ENCODE assay signal across 8 mouse cellular contexts in genomic region chr2:4391678-4392085, GRCm38 (mm10).
DNase-seq lines count a peak whose midpoint lies in the region; ATAC-seq lines count a peak whose summit lies in the region.

No protein-coding gene starts in this region.

- no peak overlapping the region for H3K4me3 ChIP-seq in hindbrain, embryonic 15.5 days
- no peak overlapping the region for H3K4me3 ChIP-seq in hindbrain, embryonic 11.5 days (ENCODE audit: low read depth, low read length)
- no peak overlapping the region for H3K4me3 ChIP-seq in heart, embryonic 11.5 days (ENCODE audit: low read depth, low read length)

- H3K27me3 ChIP-seq in hindbrain, embryonic 15.5 days = no peaks in the 10 kb centered on the region
- no peaks in the 10 kb centered on the region for H3K27me3 ChIP-seq in hindbrain, embryonic 11.5 days (ENCODE audit: control insufficient read depth, insufficient read depth, low read length)
- no peaks in the 10 kb centered on the region for H3K27me3 ChIP-seq in heart, embryonic 11.5 days (ENCODE audit: control insufficient read depth, insufficient read depth, low read length)

- no peak overlapping the region for H3K9ac ChIP-seq in hindbrain, embryonic 15.5 days
- no peak overlapping the region for H3K9ac ChIP-seq in hindbrain, embryonic 11.5 days (ENCODE audit: low read depth, low read length)
- peak overlapping the region; percentile 28; the same call in 1 of the 2 replicates for H3K9ac ChIP-seq in heart, embryonic 11.5 days (ENCODE audit: low read depth, low read length)

- DNase-seq in hindbrain, embryonic 11.5 days (ENCODE audit: low spot score) = no peak
- DNase-seq in kidney, postnatal 10 days = peak; percentile 73
- DNase-seq in right cerebral cortex, adult 2 months (ENCODE audit: low spot score in 2 of 2) = peak; percentile 38 to 46
- no peak for DNase-seq in retina, embryonic 14.5 days (ENCODE audit: low spot score)
- DNase-seq in c-Kit-positive CD71-positive TER-119-positive erythroid progenitor cells, embryonic 14.5 days (ENCODE audit: low spot score) = no peak
- DNase-seq in layer of hippocampus, adult 8-10 months (ENCODE audit: low spot score in 2 of 2) = no peak

- H3K4me1 ChIP-seq in hindbrain, embryonic 15.5 days (replicated peaks) = peaks cover 6% of the 10 kb centered on the region; the same call in 1 of the 2 replicates
- peaks cover 2% of the 10 kb centered on the region; the same call in 1 of the 2 replicates for H3K4me1 ChIP-seq in hindbrain, embryonic 11.5 days (replicated peaks; ENCODE audit: control insufficient read depth, insufficient read depth, low read length)
- H3K4me1 ChIP-seq in heart, embryonic 11.5 days (ENCODE audit: control insufficient read depth, insufficient read depth, low read length) = peaks cover 15% of the 10 kb centered on the region

- H3K4me2 ChIP-seq in hindbrain, embryonic 15.5 days = no peak overlapping the region
- no peak overlapping the region for H3K4me2 ChIP-seq in hindbrain, embryonic 11.5 days (replicated peaks; ENCODE audit: low read depth, low read length)
- peak overlapping the region; percentile 31 for H3K4me2 ChIP-seq in heart, embryonic 11.5 days

- no peaks in the 10 kb centered on the region for H3K36me3 ChIP-seq in hindbrain, embryonic 15.5 days
- H3K36me3 ChIP-seq in hindbrain, embryonic 11.5 days (ENCODE audit: control insufficient read depth, insufficient read depth, low read length) = no peaks in the 10 kb centered on the region
- H3K36me3 ChIP-seq in heart, embryonic 11.5 days (ENCODE audit: control insufficient read depth, insufficient read depth, low read length) = no peaks in the 10 kb centered on the region

- 50% methylated on average over 7 of the region's 7 CpGs for WGBS in hindbrain, embryonic 15.5 days
- 49% methylated on average over 7 of the region's 7 CpGs for WGBS in hindbrain, embryonic 11.5 days
- WGBS in heart, embryonic 11.5 days (ENCODE audit: insufficient replicate concordance) = 24% methylated on average over 7 of the region's 7 CpGs

- H3K27ac ChIP-seq in hindbrain, embryonic 15.5 days (replicated peaks) = peak overlapping the region; percentile 28; the same call in 1 of the 2 replicates
- H3K27ac ChIP-seq in hindbrain, embryonic 11.5 days (ENCODE audit: low read depth, low read length) = no peak overlapping the region
- H3K27ac ChIP-seq in heart, embryonic 11.5 days (ENCODE audit: low read depth, low read length) = peak overlapping the region; percentile 62; the same call in 1 of the 2 replicates

- H3K9me3 ChIP-seq in hindbrain, embryonic 15.5 days = no peaks in the 10 kb centered on the region
- H3K9me3 ChIP-seq in hindbrain, embryonic 11.5 days (ENCODE audit: control insufficient read depth, low read length) = no peaks in the 10 kb centered on the region
- H3K9me3 ChIP-seq in heart, embryonic 11.5 days (replicated peaks; ENCODE audit: control insufficient read depth, low read length) = no peaks in the 10 kb centered on the region

- 0 out of 2 replicates have a peak, but pooled peaks have one; percentile 15 for ATAC-seq in hindbrain, embryonic 15.5 days (ENCODE audit: low FRiP score, low read depth)
- no peak for ATAC-seq in hindbrain, embryonic 11.5 days (ENCODE audit: low FRiP score)
- ATAC-seq in heart, embryonic 11.5 days (replicated peaks; ENCODE audit: insufficient number of reproducible peaks, low FRiP score, low TSS enrichment) = peak; percentile 46; the same call in 1 of the 2 replicates

Comparison
In these comparisons a context has a peak if more than half of its experiments do, and no peak if none do; other contexts are left out.
1. DNase-seq: peak in kidney, postnatal 10 days (single experiment) and right cerebral cortex, adult 2 months (2 of 2); none in hindbrain, embryonic 11.5 days (single experiment), retina, embryonic 14.5 days (single experiment), c-Kit-positive CD71-positive TER-119-positive erythroid progenitor cells, embryonic 14.5 days (single experiment) and layer of hippocampus, adult 8-10 months (0 of 2).